Mouse (Mus musculus): ENCODE data around the gene Fbxl18.
A peak's percentile ranks its signal among the peaks of the same experiment; 100 is the strongest.

The Fbxl18 gene

GRCm38 (mm10) chr5:142894918-142895613 lies at the start of gene Fbxl18:
Gene Fbxl18 (minus strand): TSS chr5:142895421.
- peak; percentile 85 to 90 for DNase-seq (ENCODE audit: low spot score in 2 of 2)

- DNase-seq (ENCODE audit: low spot score in 2 of 2), result no peak
Observed at GRCm38 (mm10) chr5:142940393-142940792, 45.2 kb upstream of the Fbxl18 start.

GRCm38 (mm10) chr5:142937956-142938727 lies 42.9 kb upstream of the Fbxl18 start:
- peak in 1 of 2 experiments; percentile 58 for DNase-seq (ENCODE audit: low spot score in 2 of 2)

GRCm38 (mm10) chr5:142936336-142936719 lies 41.1 kb upstream of the Fbxl18 start:
- peak; percentile 63 to 77 for DNase-seq (ENCODE audit: low spot score in 2 of 2)

GRCm38 (mm10) chr5:142935642-142936335 lies 40.6 kb upstream of the Fbxl18 start:
- peak; percentile 61 to 75 for DNase-seq (ENCODE audit: low spot score in 2 of 2)

- no peak for DNase-seq (ENCODE audit: low spot score in 2 of 2)
Observed at GRCm38 (mm10) chr5:142932731-142933130, 37.5 kb upstream of the Fbxl18 start.

GRCm38 (mm10) chr5:142932084-142932685 lies 37.0 kb upstream of the Fbxl18 start:
- DNase-seq (ENCODE audit: low spot score in 2 of 2), result peak; percentile 86 to 91

GRCm38 (mm10) chr5:142931241-142931745 lies 36.1 kb upstream of the Fbxl18 start:
- no peak for DNase-seq (ENCODE audit: low spot score in 2 of 2)

GRCm38 (mm10) chr5:142929400-142929752 lies 34.2 kb upstream of the Fbxl18 start:
- DNase-seq (ENCODE audit: low spot score in 2 of 2), result no peak

GRCm38 (mm10) chr5:142928749-142929399 lies 33.7 kb upstream of the Fbxl18 start:
- peak; percentile 94 for DNase-seq (ENCODE audit: low spot score in 2 of 2)

GRCm38 (mm10) chr5:142927341-142927930 lies 32.2 kb upstream of the Fbxl18 start:
- no peak for DNase-seq (ENCODE audit: low spot score in 2 of 2)

GRCm38 (mm10) chr5:142926940-142927228 lies 31.7 kb upstream of the Fbxl18 start:
- no peak for DNase-seq (ENCODE audit: low spot score in 2 of 2)

GRCm38 (mm10) chr5:142926204-142926939 lies 31.2 kb upstream of the Fbxl18 start:
- DNase-seq (ENCODE audit: low spot score in 2 of 2), result peak; percentile 49 to 62

- DNase-seq (ENCODE audit: low spot score in 2 of 2), result no peak
Observed at GRCm38 (mm10) chr5:142924336-142924959, 29.2 kb upstream of the Fbxl18 start.

GRCm38 (mm10) chr5:142923781-142924180 lies 28.6 kb upstream of the Fbxl18 start:
- DNase-seq (ENCODE audit: low spot score in 2 of 2), result no peak

GRCm38 (mm10) chr5:142922251-142922650 lies 27.0 kb upstream of the Fbxl18 start:
- no peak for DNase-seq (ENCODE audit: low spot score in 2 of 2)

GRCm38 (mm10) chr5:142921074-142921459 lies 25.8 kb upstream of the Fbxl18 start:
- DNase-seq (ENCODE audit: low spot score in 2 of 2), result no peak

GRCm38 (mm10) chr5:142920311-142921073 lies 25.3 kb upstream of the Fbxl18 start:
- DNase-seq (ENCODE audit: low spot score in 2 of 2), result peak; percentile 92 to 94

GRCm38 (mm10) chr5:142917402-142917801 lies 22.2 kb upstream of the Fbxl18 start:
- no peak for DNase-seq (ENCODE audit: low spot score in 2 of 2)
